Mouse (Mus musculus) forebrain, embryonic 14.5 days (tissue): ENCODE data around the gene Olfr522. TPM values are rescaled to one million over a fixed set of nuclear protein-coding genes. Genes with fewer than 3 reads are reported as not detected.
"Not testable (repeated sequence)": the region's sequence is repeated elsewhere in the genome, so short reads cannot be mapped to it uniquely, and the experiment has no call there.

Experiments
- ATAC-seq: fragments of 200-750 bp; cut with Nextera tagmentation; 2 replicates; pipeline ENCODE4 v1.8.0; 2017; ENCODE audit warnings: mild to moderate bottlenecking, moderate library complexity
- DNase-seq: peaks from one replicate; pipeline ENCODE4 v3.0.0-alpha.2; 2015; ENCODE audit warnings: low spot score
- H3K27ac ChIP-seq: fragments of 300-500 bp; sonication (generic); 2 replicates; pipeline ENCODE4 v1.5.1; 2014; ENCODE audit warnings: low read depth, mild to moderate bottlenecking, control low read depth, low read length, moderate library complexity
- H3K27me3 ChIP-seq: fragments of 300-500 bp; sonication (generic); replicated peaks from 2 replicates; pipeline ENCODE4 v1.6.1; 2014; ENCODE audit warnings: low read length, control low read depth, mixed read lengths; ENCODE audit not compliant: control insufficient read depth, insufficient read depth
- H3K36me3 ChIP-seq: fragments of 300-500 bp; sonication (generic); 2 replicates; pipeline ENCODE4 v1.6.1; 2014; ENCODE audit warnings: low read length, control low read depth; ENCODE audit not compliant: control insufficient read depth, insufficient read depth
- H3K4me1 ChIP-seq: fragments of 300-500 bp; sonication (generic); 2 replicates; pipeline ENCODE4 v1.6.1; 2014; ENCODE audit warnings: antibody characterized with exemption, low read length, control low read depth; ENCODE audit not compliant: control insufficient read depth, insufficient read depth
- H3K4me2 ChIP-seq: fragments of 300-500 bp; sonication (generic); 2 replicates; pipeline ENCODE4 v1.6.1; 2014; ENCODE audit warnings: mild to moderate bottlenecking, control low read depth, low read length
- H3K4me3 ChIP-seq: fragments of 300-500 bp; sonication (generic); 2 replicates; pipeline ENCODE4 v1.5.1; 2014; ENCODE audit warnings: low read depth, low read length, control low read depth
- H3K9ac ChIP-seq: fragments of 300-500 bp; sonication (generic); 2 replicates; pipeline ENCODE4 v1.6.1; 2014; ENCODE audit warnings: mild to moderate bottlenecking, low read length, control low read depth, moderate library complexity
- H3K9me3 ChIP-seq: fragments of 300-500 bp; sonication (generic); replicated peaks from 2 replicates; pipeline ENCODE4 v1.6.1; 2016; ENCODE audit warnings: low read length, control low read depth, mixed read lengths; ENCODE audit not compliant: control insufficient read depth
- WGBS: fragments of 180-500 bp; shearing (Covaris S2); extraction: QIAGEN DNeasy Blood & Tissue Kit; methylation state at CpG from one replicate; pipeline ENCODE4 v1.1.7; 2014; 5-methylcytosine and 5-hydroxymethylcytosine counted together
- polyA plus RNA-seq: library from polyadenylated mRNA; unstranded; fragments of >200 nt; fragmentation: Nextera tagmentation; extraction: Ambion mirVana; gene quantifications from 2 replicates; pipeline ENCODE4 v1.2.1, GENCODE M21; 2014

The Olfr522 gene
- polyA plus RNA-seq, 1 experiment from 2014 or later: not detected

DNA sequence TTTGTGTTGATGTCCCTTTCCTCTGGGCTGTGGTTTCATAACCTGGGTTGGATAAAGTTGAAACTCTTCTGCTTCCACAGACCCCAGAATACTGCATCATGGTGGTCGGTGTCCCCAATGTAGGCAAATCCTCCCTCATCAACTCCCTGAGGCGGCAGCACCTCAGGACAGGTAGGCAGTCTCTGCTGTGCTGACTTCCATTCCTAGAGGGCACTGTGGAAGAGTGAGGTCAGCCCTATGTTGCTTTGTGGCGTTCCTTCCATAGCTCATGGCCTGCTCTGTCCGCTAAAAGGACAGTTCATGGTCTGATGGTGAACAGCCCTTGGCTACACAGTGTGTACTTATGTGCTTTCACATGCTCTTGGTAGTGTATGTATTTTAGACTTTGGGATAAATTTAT, 20.0 kb downstream of the Olfr522 start:
- Histone ChIP-seq H3K9me3 (no peaks in the 10 kb centered on the region), H3K36me3 (peaks cover 7% of the 10 kb centered on the region; the same call in 1 of the 2 replicates), H3K4me3 (no peak overlapping the region), H3K27me3 (no peaks in the 10 kb centered on the region), H3K4me1 (no peaks in the 10 kb centered on the region), H3K9ac (no peak overlapping the region), H3K4me2 (no peak overlapping the region), H3K27ac (no peak overlapping the region)
- DNase-seq (no peak), ATAC-seq (no peak)
- 87% methylated on average over 4 of the region's 4 CpGs for WGBS

DNA sequence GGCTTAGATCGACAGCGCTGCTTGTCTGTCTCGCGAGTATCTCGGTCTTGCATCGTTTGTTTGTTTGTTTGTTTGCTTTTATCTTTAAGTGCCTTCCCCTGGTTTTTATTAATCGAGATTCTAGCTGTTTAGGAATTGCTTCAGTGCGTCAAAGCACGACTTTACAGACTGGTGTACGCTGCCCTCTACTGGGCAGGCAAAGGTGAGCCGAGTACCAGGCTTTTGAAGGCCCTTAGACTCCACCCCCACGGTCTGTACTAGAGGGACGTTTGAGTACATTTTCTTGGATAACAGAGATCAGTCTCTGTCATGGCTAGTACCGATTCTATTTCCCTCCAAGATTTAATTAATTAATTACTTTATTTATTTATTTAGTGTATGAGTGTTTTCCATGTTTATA, 23.2 kb downstream of the Olfr522 start:
- H3K4me2 ChIP-seq: no peak overlapping the region
- 10% methylated on average over 14 of the region's 14 CpGs for WGBS
- peak; percentile 77 for DNase-seq
- H3K4me1 ChIP-seq: peaks cover 3% of the 10 kb centered on the region; the same call in 1 of the 2 replicates
- no peak overlapping the region for H3K4me3 ChIP-seq
- H3K9me3 ChIP-seq: no peaks in the 10 kb centered on the region
- no peak overlapping the region for H3K27ac ChIP-seq
- no peak for ATAC-seq
- H3K36me3 ChIP-seq: no peaks in the 10 kb centered on the region
- no peak overlapping the region for H3K9ac ChIP-seq
- no peaks in the 10 kb centered on the region for H3K27me3 ChIP-seq

DNA sequence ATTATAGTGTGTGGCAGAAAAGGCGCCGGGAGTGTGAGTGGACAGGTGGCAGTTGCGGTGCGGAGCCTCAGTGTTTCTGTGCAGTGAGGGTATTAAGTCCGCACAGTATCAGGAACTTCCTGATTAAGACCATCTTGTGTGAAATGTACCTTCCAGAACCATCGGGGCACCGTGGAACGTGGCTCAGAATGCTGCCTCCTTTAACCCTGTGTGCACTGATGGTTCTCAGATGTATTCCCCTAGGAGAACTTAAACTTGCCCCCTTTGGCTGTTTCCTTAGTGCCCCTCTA, 26.6 kb downstream of the Olfr522 start:
- Histone ChIP-seq H3K4me2 (peak overlapping the region; percentile 73), H3K27me3 (no peaks in the 10 kb centered on the region), H3K9ac (peak overlapping the region; percentile 78), H3K36me3 (no peaks in the 10 kb centered on the region), H3K4me3 (peak overlapping the region; percentile 64), H3K9me3 (no peaks in the 10 kb centered on the region), H3K4me1 (peaks cover 3% of the 10 kb centered on the region; the same call in 1 of the 2 replicates), H3K27ac (peak overlapping the region; percentile 56; the same call in 1 of the 2 replicates)
- ATAC-seq (no peak), DNase-seq (no peak)
- under 1% methylated on average over 8 of the region's 8 CpGs for WGBS

DNA sequence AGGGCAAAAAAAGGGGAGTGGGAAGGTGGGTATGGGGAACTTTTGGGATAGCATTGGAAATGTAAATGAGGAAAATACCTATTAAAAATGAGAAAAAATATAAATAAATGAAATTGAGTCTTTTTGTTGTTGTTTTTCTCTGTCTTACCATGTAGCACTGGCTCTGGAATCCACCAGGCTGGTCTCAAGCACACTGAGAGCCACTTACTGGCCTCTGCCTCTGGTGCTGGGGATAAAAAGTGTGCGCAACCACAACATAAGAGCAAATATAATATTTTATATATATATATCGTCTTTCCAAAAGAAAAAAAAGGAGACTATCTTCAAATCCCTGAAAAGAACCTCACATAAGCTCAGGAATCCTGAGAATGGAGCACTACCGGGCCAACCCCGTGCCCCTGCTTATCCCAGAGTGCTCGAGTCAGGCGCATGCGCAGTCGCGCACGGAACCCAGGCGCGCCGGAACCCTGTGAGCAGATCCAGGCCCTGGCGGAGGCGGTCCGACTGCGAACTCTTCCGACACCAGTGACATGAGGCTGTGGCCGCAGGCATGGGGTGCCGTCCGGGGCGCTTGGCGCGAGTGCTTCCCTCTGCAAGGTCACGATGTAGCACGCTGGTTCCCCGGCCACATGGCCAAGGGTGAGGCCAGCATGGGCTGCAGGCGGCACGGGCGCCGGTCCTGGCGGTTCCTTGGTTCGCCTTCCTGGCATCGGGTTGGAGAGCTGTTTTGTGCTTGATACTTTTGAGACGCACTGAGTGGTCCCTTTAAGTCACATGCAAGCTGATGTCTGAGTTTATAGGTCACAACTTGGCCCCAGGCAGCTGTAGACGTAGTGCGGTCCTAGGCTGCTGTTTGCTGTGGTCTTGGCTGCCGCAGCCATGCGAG, 27.2 kb downstream of the Olfr522 start, which contains the start of gene Mtg1:
Mtg1 (plus strand) TSS at position 430 of the 886 bp plus-strand sequence.
- Histone ChIP-seq H3K4me2 (peak within 1 kb of the TSS; percentile 73), H3K9me3 (no peaks in the 10 kb centered on the region), H3K4me3 (peak within 1 kb of the TSS; percentile 64), H3K27ac (peak within 1 kb of the TSS; percentile 56; the same call in 1 of the 2 replicates), H3K36me3 (no peaks in the 10 kb centered on the region), H3K9ac (peak within 1 kb of the TSS; percentile 78), H3K4me1 (peaks cover 3% of the 10 kb centered on the region; the same call in 1 of the 2 replicates), H3K27me3 (no peaks in the 10 kb centered on the region)
- ATAC-seq: peak; percentile 98
- DNase-seq: peak; percentile 95
- WGBS: 1% methylated on average over 39 of the region's 39 CpGs

DNA sequence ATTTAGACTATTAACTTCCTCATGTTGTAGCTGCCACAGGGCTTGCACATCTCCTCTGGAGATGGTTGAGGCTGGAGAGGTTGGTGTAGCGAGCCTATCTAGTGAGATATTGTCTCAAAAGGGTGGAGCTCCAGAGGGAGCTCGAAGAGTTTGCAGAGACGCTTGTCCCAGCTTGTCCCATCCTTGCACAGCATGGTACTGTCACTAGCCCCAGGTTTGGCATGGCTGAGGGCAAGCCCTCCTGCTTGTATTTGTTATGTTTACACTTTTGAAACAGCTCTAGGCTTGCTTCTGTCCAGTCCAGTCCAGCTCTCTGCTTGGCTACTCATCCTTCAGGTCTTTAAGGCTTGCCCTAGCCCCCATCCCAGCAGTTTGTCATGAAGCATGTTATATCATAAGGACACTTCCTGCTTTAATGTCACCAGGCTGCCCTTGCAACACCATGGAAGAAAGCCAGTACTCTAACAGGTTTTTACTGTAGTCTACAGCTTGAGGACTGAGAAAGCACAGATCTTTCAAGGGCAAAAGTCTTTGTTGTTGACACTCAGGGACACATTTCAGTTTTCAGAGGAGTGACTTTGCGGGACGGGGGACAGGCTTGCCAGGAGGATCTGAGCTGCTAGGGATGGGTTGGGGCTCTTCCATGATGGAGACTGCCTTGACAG, 29.3 kb downstream of the Olfr522 start:
- Histone ChIP-seq H3K4me1 (peaks cover 3% of the 10 kb centered on the region; the same call in 1 of the 2 replicates), H3K36me3 (no peaks in the 10 kb centered on the region), H3K27me3 (no peaks in the 10 kb centered on the region), H3K9me3 (no peaks in the 10 kb centered on the region), H3K4me3 (no peak overlapping the region), H3K9ac (no peak overlapping the region), H3K27ac (no peak overlapping the region), H3K4me2 (no peak overlapping the region)
- ATAC-seq: no peak
- no peak for DNase-seq
- 90% methylated on average over 5 of the region's 5 CpGs for WGBS

DNA sequence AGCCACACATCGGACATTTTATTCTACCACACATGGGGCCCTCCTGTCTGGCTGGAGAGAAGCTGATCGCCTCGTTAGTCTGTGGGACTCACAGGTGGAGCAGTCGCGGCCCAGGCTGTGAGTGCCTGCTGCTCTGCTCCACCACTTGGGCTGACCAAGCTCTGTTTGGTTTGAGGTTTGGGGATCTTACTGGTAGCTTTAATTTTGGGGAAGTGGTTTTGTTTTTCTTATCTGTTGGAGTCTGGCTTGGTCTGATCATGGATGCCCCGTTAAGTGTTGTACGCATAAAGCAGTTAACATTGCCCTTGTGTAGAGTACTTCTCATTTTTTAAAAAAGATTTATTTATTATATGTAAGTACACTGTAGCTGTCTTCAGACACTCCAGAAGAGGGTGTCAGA, 30.5 kb downstream of the Olfr522 start:
- 90% methylated on average over 4 of the region's 7 CpGs for WGBS
- not testable (repeated sequence) for H3K9me3 ChIP-seq, H3K9ac ChIP-seq, H3K4me1 ChIP-seq, H3K36me3 ChIP-seq, H3K27me3 ChIP-seq, H3K4me2 ChIP-seq, DNase-seq, H3K27ac ChIP-seq, ATAC-seq, H3K4me3 ChIP-seq

DNA sequence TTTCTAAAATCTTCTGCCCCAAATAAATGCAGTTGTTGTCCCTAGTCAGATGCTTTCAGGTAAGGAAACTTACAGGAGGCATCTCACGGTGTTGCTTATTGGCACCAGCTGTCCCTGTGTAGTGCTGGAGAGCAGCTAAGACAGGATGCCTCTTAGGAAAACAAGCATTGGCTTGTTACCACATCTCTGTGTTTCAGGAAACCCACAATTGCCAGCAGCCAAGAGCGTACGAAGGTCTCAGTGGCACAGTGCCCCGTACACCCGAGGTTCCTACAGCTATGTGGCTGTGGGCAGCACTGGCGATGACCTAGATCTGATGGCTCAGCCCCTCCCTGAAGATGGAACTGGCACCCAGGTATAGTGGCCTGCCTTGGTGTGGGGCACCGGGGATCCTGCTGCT, 32.4 kb downstream of the Olfr522 start:
- not testable (repeated sequence) for H3K27me3 ChIP-seq, DNase-seq, H3K9me3 ChIP-seq, H3K4me3 ChIP-seq, H3K27ac ChIP-seq, H3K36me3 ChIP-seq, H3K9ac ChIP-seq, H3K4me1 ChIP-seq, ATAC-seq, H3K4me2 ChIP-seq
- 83% methylated on average over 7 of the region's 7 CpGs for WGBS

DNA sequence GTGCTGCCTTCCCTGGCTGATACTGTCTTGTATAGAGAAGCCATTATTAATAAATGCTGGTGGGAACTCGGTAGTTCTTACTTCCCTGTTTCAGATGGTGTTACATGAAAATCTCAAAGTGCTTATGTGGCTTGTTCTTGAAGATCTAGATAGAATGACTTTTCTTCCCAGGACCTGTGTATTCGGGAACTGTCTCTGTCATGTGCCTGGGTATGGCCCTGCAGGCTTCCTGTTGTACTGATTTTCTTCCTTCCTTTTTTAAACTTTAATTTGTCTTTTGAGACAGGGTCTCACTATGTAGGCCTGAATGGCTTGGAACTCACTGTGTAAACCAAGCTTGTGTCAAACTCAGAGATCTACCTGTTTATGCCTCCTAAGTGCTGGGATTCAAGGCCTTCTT, 36.7 kb downstream of the Olfr522 start:
- DNase-seq (no peak), ATAC-seq (no peak)
- H3K4me1 ChIP-seq: no peaks in the 10 kb centered on the region
- no peak overlapping the region for H3K27ac ChIP-seq
- H3K36me3 ChIP-seq: no peaks in the 10 kb centered on the region
- no peaks in the 10 kb centered on the region for H3K9me3 ChIP-seq
- no peak overlapping the region for H3K4me3 ChIP-seq
- H3K27me3 ChIP-seq: no peaks in the 10 kb centered on the region
- H3K9ac ChIP-seq: no peak overlapping the region
- no peak overlapping the region for H3K4me2 ChIP-seq
- 89% methylated on average over 2 of the region's 2 CpGs for WGBS

DNA sequence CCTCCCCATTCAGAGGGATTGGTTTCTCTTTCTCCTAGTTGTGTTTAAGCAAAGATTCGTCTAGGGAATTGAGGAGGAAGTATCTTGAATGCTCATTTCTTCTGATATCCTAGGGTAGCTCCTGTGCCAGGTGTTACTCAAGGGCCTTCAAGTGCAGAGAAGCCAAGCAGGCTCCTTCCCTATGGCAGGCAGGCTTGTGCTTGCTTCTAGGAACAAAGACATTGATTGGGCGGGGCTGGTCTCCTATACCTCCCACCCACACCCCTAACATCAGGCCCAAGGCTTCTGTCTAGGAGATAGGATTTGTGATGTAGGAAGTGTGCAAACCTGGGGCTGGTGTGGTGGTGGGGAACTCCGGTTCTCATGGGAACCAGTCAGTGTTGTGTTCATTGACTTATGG, 37.6 kb downstream of the Olfr522 start:
- no peak overlapping the region for H3K4me2 ChIP-seq

More for the DNA sequence above, 37.6 kb downstream of the Olfr522 start:
- 89% methylated on average over 3 of the region's 3 CpGs for WGBS
- Histone ChIP-seq H3K9me3 (no peaks in the 10 kb centered on the region), H3K4me3 (no peak overlapping the region), H3K4me1 (no peaks in the 10 kb centered on the region), H3K27ac (no peak overlapping the region), H3K27me3 (no peaks in the 10 kb centered on the region), H3K9ac (no peak overlapping the region), H3K36me3 (no peaks in the 10 kb centered on the region)
- no peak for DNase-seq
- ATAC-seq: no peak
